Mouse (Mus musculus) myocyte (in vitro differentiated cells): ENCODE data around the gene Gabrg3. TPM values are rescaled to one million over a fixed set of nuclear protein-coding genes. Genes with fewer than 3 reads are reported as not detected.

Experiments used
- H3K27me3 ChIP-seq: one replicate; pipeline ENCODE4 v1.6.1; 2011; ENCODE audit not compliant: control insufficient read depth, insufficient read depth, insufficient read length
- H3K36me3 ChIP-seq: one replicate; pipeline ENCODE4 v1.6.1; 2011; ENCODE audit not compliant: control insufficient read depth, insufficient read depth
- H3K4me2 ChIP-seq: one replicate; pipeline ENCODE4 v1.6.1; 2011; ENCODE audit warnings: low read depth, control low read depth
- H3K4me3 ChIP-seq: one replicate; pipeline ENCODE4 v1.5.1; 2011; ENCODE audit warnings: mild to moderate bottlenecking, control low read depth, moderate library complexity
- H3K79me2 ChIP-seq: one replicate; pipeline ENCODE4 v1.6.1; 2011; ENCODE audit not compliant: control insufficient read depth, insufficient read depth
- H3ac ChIP-seq: one replicate; pipeline ENCODE4 v1.6.1; 2011; ENCODE audit not compliant: control insufficient read depth, insufficient read length
- CEBPB ChIP-seq: IDR thresholded peaks from 2 replicates; pipeline ENCODE4 v1.6.1; 2011; ENCODE audit warnings: mild to moderate bottlenecking, moderate library complexity; ENCODE audit not compliant: poor library complexity, insufficient read depth, severe bottlenecking
- E2F4 ChIP-seq: IDR thresholded peaks from one replicate; pipeline ENCODE4 v1.6.1; 2011; ENCODE audit warnings: mild to moderate bottlenecking, control low read depth, moderate library complexity; ENCODE audit not compliant: insufficient read depth
- MAX ChIP-seq: IDR thresholded peaks from one replicate; pipeline ENCODE4 v1.6.1; 2011; ENCODE audit warnings: low read depth, mild to moderate bottlenecking, control low read depth
- MYOD1 ChIP-seq, 3 experiments: IDR thresholded peaks; one replicate each; pipeline ENCODE4 v1.6.1; 2011; ENCODE audit warnings: control low read depth in 2 of 3, low read depth in 2 of 3, mild to moderate bottlenecking in 2 of 3, moderate library complexity in 1 of 3; ENCODE audit not compliant: insufficient read length in 2 of 3, control insufficient read depth in 1 of 3
- MYOG ChIP-seq, 3 experiments: IDR thresholded peaks; one replicate each; pipeline ENCODE4 v1.6.1; 2011; ENCODE audit warnings: control low read depth in 2 of 3, low read depth in 2 of 3, mild to moderate bottlenecking in 2 of 3; ENCODE audit not compliant: insufficient read length in 2 of 3, control insufficient read depth in 1 of 3, insufficient read depth in 1 of 3
- POLR2A ChIP-seq: IDR thresholded peaks from one replicate; pipeline ENCODE4 v1.6.1; 2011; ENCODE audit warnings: low read depth, mild to moderate bottlenecking, control low read depth, moderate library complexity; ENCODE audit not compliant: insufficient read length
- POLR2AphosphoS2 ChIP-seq: IDR thresholded peaks from one replicate; pipeline ENCODE4 v1.6.1; 2011; ENCODE audit warnings: low read depth, control low read depth; ENCODE audit not compliant: insufficient read length
- REST ChIP-seq: IDR thresholded peaks from one replicate; pipeline ENCODE4 v1.6.1; 2011; ENCODE audit warnings: mild to moderate bottlenecking, control low read depth, moderate library complexity; ENCODE audit not compliant: insufficient read depth, insufficient read length
- SRF ChIP-seq: IDR thresholded peaks from one replicate; pipeline ENCODE4 v1.6.1; 2011; ENCODE audit warnings: low read depth; ENCODE audit not compliant: control insufficient read depth, insufficient read length
- TCF12 ChIP-seq: IDR thresholded peaks from one replicate; pipeline ENCODE4 v1.6.1; 2011; ENCODE audit warnings: mild to moderate bottlenecking, control low read depth; ENCODE audit not compliant: poor library complexity, insufficient read depth, severe bottlenecking
- TCF3 ChIP-seq: IDR thresholded peaks from one replicate; pipeline ENCODE4 v1.6.1; 2011; ENCODE audit warnings: low read depth, control low read depth; ENCODE audit not compliant: insufficient read length
- USF1 ChIP-seq: IDR thresholded peaks from one replicate; pipeline ENCODE4 v1.6.1; 2011; ENCODE audit warnings: low read depth, mild to moderate bottlenecking, control low read depth, moderate library complexity
- polyA plus RNA-seq: library from polyadenylated mRNA; unstranded; fragments of >200 nt; fragmentation: generic; extraction: Trizol; gene quantifications from one replicate; pipeline ENCODE4 v1.2.1, GENCODE M21; 2012; ENCODE audit warnings: missing spikeins

The Gabrg3 gene
- polyA plus RNA-seq, 1 experiment, result not detected

DNA sequence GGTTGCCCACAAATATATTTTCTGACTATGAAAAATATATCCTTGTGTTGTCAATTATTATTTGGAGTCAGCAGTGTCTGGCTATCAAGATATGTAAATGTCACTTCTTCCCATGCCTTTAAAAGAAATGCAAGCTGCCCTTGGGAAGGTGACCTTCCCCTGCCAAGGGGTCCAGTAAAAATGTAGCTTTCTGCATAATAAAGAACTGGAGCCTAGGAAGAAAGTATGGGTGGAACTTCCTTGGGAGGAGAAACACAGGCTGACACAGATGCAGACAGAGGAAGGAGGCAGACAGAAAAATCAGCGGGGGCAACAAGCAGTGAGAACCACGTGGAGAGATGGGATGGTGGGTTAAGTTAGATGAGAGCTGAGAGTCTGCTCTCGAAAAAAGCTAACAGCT, 304.9 kb downstream of the Gabrg3 start:
- TF ChIP-seq TCF3 (no peak), POLR2AphosphoS2 (no peak), MYOD1 (IDR thresholded peaks at IDR 0.05; ENCODE audit: control insufficient read depth in 1 of 3, insufficient read length in 2 of 3, low read depth in 2 of 3) (no peak), MAX (no peak), CEBPB (no peak), POLR2A (no peak), E2F4 (no peak), SRF (no peak), TCF12 (no peak), MYOG (IDR thresholded peaks at IDR 0.05; ENCODE audit: control insufficient read depth in 1 of 3, insufficient read depth in 1 of 3, insufficient read length in 2 of 3, low read depth in 2 of 3) (no peak), REST (no peak), USF1 (no peak)

DNA sequence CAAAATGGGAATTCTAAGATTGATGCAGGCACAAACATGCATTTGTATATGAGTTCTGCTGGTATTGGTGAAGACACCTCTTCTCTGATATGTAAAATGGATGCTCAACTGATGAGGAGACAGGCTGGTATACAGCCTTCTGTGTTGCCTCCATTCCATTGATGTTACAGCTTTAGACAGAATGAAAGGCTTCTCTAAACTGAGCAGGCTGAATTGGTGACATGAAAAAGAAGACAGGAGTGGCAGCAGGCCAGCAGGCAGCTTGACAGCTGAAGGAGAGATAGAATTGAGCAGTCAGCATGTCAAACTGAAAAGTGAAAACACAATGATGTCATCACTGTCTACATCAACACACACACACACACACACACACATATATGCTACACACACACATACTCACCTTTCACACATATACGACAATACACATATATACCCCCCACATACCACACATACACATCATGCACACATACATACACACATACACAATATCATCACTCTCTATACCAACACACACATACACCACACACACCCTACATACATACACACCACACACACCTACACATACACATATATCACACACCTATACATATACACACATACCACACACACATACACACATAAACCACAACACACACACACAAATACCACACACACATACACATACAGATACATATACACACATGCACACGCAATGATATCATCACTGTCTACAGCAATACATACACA, 315.4 kb downstream of the Gabrg3 start:
- TF ChIP-seq SRF (no peak), TCF3 (no peak), MAX (no peak), USF1 (no peak), REST (no peak), POLR2A (no peak), MYOD1 (IDR thresholded peaks at IDR 0.05; ENCODE audit: control insufficient read depth in 1 of 3, insufficient read length in 2 of 3, low read depth in 2 of 3) (no peak), CEBPB (no peak), TCF12 (no peak), POLR2AphosphoS2 (no peak), MYOG (IDR thresholded peaks at IDR 0.05; ENCODE audit: control insufficient read depth in 1 of 3, insufficient read depth in 1 of 3, insufficient read length in 2 of 3, low read depth in 2 of 3) (no peak), E2F4 (no peak)
- H3K79me2 ChIP-seq, result no peaks in the 10 kb centered on the region
- H3ac ChIP-seq, result no peak overlapping the region
- no peaks in the 10 kb centered on the region for H3K36me3 ChIP-seq
- no peak overlapping the region for H3K4me2 ChIP-seq
- no peak overlapping the region for H3K4me3 ChIP-seq
- H3K27me3 ChIP-seq, result no peaks in the 10 kb centered on the region

More for the DNA sequence above, 304.9 kb downstream of the Gabrg3 start:
- Histone ChIP-seq H3K4me2 (no peak overlapping the region), H3K27me3 (no peaks in the 10 kb centered on the region), H3ac (no peak overlapping the region), H3K79me2 (no peaks in the 10 kb centered on the region), H3K36me3 (no peaks in the 10 kb centered on the region), H3K4me3 (no peak overlapping the region)

DNA sequence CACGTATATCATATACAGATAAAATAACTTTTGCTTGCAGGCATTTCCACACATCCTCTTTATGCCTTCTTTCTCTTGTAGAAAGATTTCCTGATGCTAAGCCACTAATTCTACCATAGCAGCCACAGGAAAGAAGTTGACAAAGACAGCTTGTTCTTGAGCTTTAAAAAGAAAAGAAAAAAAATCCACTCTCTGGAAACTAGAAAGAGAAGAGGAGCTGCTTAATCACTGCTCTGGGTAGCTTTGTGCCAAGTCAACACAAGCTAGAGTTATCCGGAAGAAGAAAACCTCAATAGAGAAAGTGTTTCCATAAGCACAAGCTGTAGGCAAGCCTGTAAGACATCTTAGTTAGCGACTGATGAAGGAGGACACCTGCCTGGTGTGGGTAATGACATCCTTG, 321.6 kb downstream of the Gabrg3 start:
- no peak overlapping the region for H3K4me3 ChIP-seq
- no peak overlapping the region for H3ac ChIP-seq
- TF ChIP-seq REST (no peak), MYOG (IDR thresholded peaks at IDR 0.05; ENCODE audit: control insufficient read depth in 1 of 3, insufficient read depth in 1 of 3, insufficient read length in 2 of 3, low read depth in 2 of 3) (no peak), POLR2AphosphoS2 (no peak), POLR2A (no peak), E2F4 (no peak), USF1 (no peak), CEBPB (no peak), TCF3 (no peak), MAX (no peak)
- no peak overlapping the region for H3K4me2 ChIP-seq
- no peaks in the 10 kb centered on the region for H3K79me2 ChIP-seq
- H3K27me3 ChIP-seq, result no peaks in the 10 kb centered on the region
- no peaks in the 10 kb centered on the region for H3K36me3 ChIP-seq

GRCm38 (mm10) chr7:57050906-57051635, 335.9 kb downstream of the Gabrg3 start:
- Histone ChIP-seq H3K4me3 (no peak overlapping the region), H3K79me2 (no peaks in the 10 kb centered on the region), H3ac (no peak overlapping the region), H3K4me2 (no peak overlapping the region), H3K36me3 (no peaks in the 10 kb centered on the region), H3K27me3 (no peaks in the 10 kb centered on the region)
- TF ChIP-seq E2F4 (no peak), CEBPB (no peak), TCF12 (no peak), MYOD1 (IDR thresholded peaks at IDR 0.05; ENCODE audit: control insufficient read depth in 1 of 3, insufficient read length in 2 of 3, low read depth in 2 of 3) (no peak), MYOG (IDR thresholded peaks at IDR 0.05; ENCODE audit: control insufficient read depth in 1 of 3, insufficient read depth in 1 of 3, insufficient read length in 2 of 3, low read depth in 2 of 3) (no peak), POLR2AphosphoS2 (no peak), TCF3 (no peak), REST (no peak), MAX (no peak), POLR2A (no peak), USF1 (no peak), SRF (no peak)
